Mouse (Mus musculus): ENCODE results near the gene Nlrp9c. TPM values are rescaled to one million over a fixed set of nuclear protein-coding genes. Genes with fewer than 3 reads are reported as not detected.

Nlrp9c gene
- total RNA-seq, 2 experiments from 2014 or later = not detected

Other genes starting within 250 kb of the Nlrp9c start
- gene Cyp2b9, start 230.3 kb downstream of the Nlrp9c start, total RNA-seq (2021) = not detected
- gene Vmn1r184, start 143.4 kb downstream of the Nlrp9c start, total RNA-seq (2021) = not detected
- not detected for gene Cyp2a4, start 96.5 kb downstream of the Nlrp9c start, total RNA-seq (2021)
- not detected for gene Nlrp4a, start 31.4 kb upstream of the Nlrp9c start, total RNA-seq (2021)
- not detected for gene Nlrp9a, start 131.3 kb upstream of the Nlrp9c start, total RNA-seq (2021)
- gene Vmn1r185, start 214.8 kb upstream of the Nlrp9c start, total RNA-seq (2021) = not detected